Mouse (Mus musculus) C2C12 (cell line): ENCODE data around the gene Cptp.

Experiments used
- CEBPB ChIP-seq: IDR thresholded peaks from one replicate; pipeline ENCODE4 v1.6.1; 2011; ENCODE audit warnings: low read depth, mild to moderate bottlenecking, control low read depth, moderate library complexity
- CTCF ChIP-seq: IDR thresholded peaks from one replicate; pipeline ENCODE4 v1.5.1; 2011; ENCODE audit not compliant: control insufficient read depth, insufficient read depth, insufficient read length
- FOSL1 ChIP-seq: IDR thresholded peaks from one replicate; pipeline ENCODE4 v1.8.0; 2011; ENCODE audit warnings: mild to moderate bottlenecking, low read length; ENCODE audit not compliant: poor library complexity, insufficient read depth, severe bottlenecking
- MAX ChIP-seq: IDR thresholded peaks from one replicate; pipeline ENCODE4 v1.6.1; 2011; ENCODE audit warnings: mild to moderate bottlenecking, control low read depth
- MYOD1 ChIP-seq: IDR thresholded peaks from one replicate; pipeline ENCODE4 v1.6.1; 2011; ENCODE audit warnings: low read depth; ENCODE audit not compliant: control insufficient read depth, insufficient read length
- USF1 ChIP-seq: IDR thresholded peaks from one replicate; pipeline ENCODE4 v1.6.1; 2011; ENCODE audit warnings: low read depth, mild to moderate bottlenecking, control low read depth, moderate library complexity

- TF ChIP-seq CTCF (no peak), FOSL1 (no peak), CEBPB (no peak), MAX (no peak), USF1 (no peak), MYOD1 (no peak)
Observed at GRCm38 (mm10) chr4:155863001-155863400, 6.2 kb downstream of the Cptp start, which contains the start of gene Tas1r3.
